Mouse (Mus musculus): Measurements from ENCODE around the gene Sugct. TPM values are rescaled to one million over a fixed set of nuclear protein-coding genes. Genes with fewer than 3 reads are reported as not detected.

Sugct gene
- total RNA-seq, 2 experiments from 2014 or later: 1.1 to 1.7 TPM

GRCm38 (mm10) chr13:17042332-17042731 is 653.0 kb downstream of the Sugct start:
- no peak for DNase-seq (ENCODE audit: low spot score in 2 of 2)

- no peak for DNase-seq (ENCODE audit: low spot score in 2 of 2)
Measured at GRCm38 (mm10) chr13:17039727-17040126, 655.6 kb downstream of the Sugct start.

GRCm38 (mm10) chr13:17038341-17038740 is 657.0 kb downstream of the Sugct start:
- no peak for DNase-seq (ENCODE audit: low spot score in 2 of 2)

- DNase-seq (ENCODE audit: low spot score in 2 of 2): no peak
Measured at GRCm38 (mm10) chr13:17037899-17038298, 657.5 kb downstream of the Sugct start.

- no peak for DNase-seq (ENCODE audit: low spot score in 2 of 2)
Measured at GRCm38 (mm10) chr13:17030761-17031160, 664.6 kb downstream of the Sugct start.

GRCm38 (mm10) chr13:17028595-17028994 is 666.8 kb downstream of the Sugct start:
- DNase-seq (ENCODE audit: low spot score in 2 of 2): peak in 1 of 2 experiments; percentile 43

- no peak for DNase-seq (ENCODE audit: low spot score in 2 of 2)
Measured at GRCm38 (mm10) chr13:17027846-17028529, 667.4 kb downstream of the Sugct start.

- DNase-seq (ENCODE audit: low spot score in 2 of 2): no peak
Measured at GRCm38 (mm10) chr13:17027001-17027400, 668.4 kb downstream of the Sugct start.

GRCm38 (mm10) chr13:16996464-16996863 is 698.9 kb downstream of the Sugct start:
- DNase-seq (ENCODE audit: low spot score in 2 of 2): no peak

- no peak for DNase-seq (ENCODE audit: low spot score in 2 of 2)
Measured at GRCm38 (mm10) chr13:16995321-16995720, 700.0 kb downstream of the Sugct start.

GRCm38 (mm10) chr13:16977743-16978142 is 717.6 kb downstream of the Sugct start:
- no peak for DNase-seq (ENCODE audit: low spot score in 2 of 2)

GRCm38 (mm10) chr13:16971277-16971676 is 724.1 kb downstream of the Sugct start:
- no peak for DNase-seq (ENCODE audit: low spot score in 2 of 2)

GRCm38 (mm10) chr13:16968995-16969394 is 726.4 kb downstream of the Sugct start:
- no peak for DNase-seq (ENCODE audit: low spot score in 2 of 2)

- no peak for DNase-seq (ENCODE audit: low spot score in 2 of 2)
Measured at GRCm38 (mm10) chr13:16964823-16965475, 730.4 kb downstream of the Sugct start.

GRCm38 (mm10) chr13:16952045-16952444 is 743.3 kb downstream of the Sugct start:
- DNase-seq (ENCODE audit: low spot score in 2 of 2): no peak

GRCm38 (mm10) chr13:16939466-16939811 is 755.9 kb downstream of the Sugct start:
- DNase-seq (ENCODE audit: low spot score in 2 of 2): no peak

- DNase-seq (ENCODE audit: low spot score in 2 of 2): no peak
Measured at GRCm38 (mm10) chr13:16938552-16939465, 756.5 kb downstream of the Sugct start.

GRCm38 (mm10) chr13:16937422-16938202 is 757.7 kb downstream of the Sugct start:
- no peak for DNase-seq (ENCODE audit: low spot score in 2 of 2)

GRCm38 (mm10) chr13:16935029-16935428 is 760.3 kb downstream of the Sugct start:
- DNase-seq (ENCODE audit: low spot score in 2 of 2): no peak

GRCm38 (mm10) chr13:16933600-16933999 is 761.8 kb downstream of the Sugct start:
- DNase-seq (ENCODE audit: low spot score in 2 of 2): no peak

GRCm38 (mm10) chr13:16921305-16921704 is 774.0 kb downstream of the Sugct start:
- DNase-seq (ENCODE audit: low spot score in 2 of 2): no peak

Measured in gastrocnemius, postnatal 4 days (tissue).